Mouse (Mus musculus) activated CD4-positive, CD25-positive, alpha-beta regulatory T cell, adult 9 weeks (primary cell): Measurements from ENCODE around the gene Prpf18. TPM values are rescaled to one million over a fixed set of nuclear protein-coding genes. Genes with fewer than 3 reads are reported as not detected.

Source experiments
- polyA plus RNA-seq: library from polyadenylated mRNA; unstranded; fragments of 100-300 nt; shearing (Covaris generic); gene quantifications from one replicate; pipeline ENCODE4 v1.2.1, GENCODE M21; 2017

Prpf18 gene
- polyA plus RNA-seq: 91.1 TPM

DNA sequence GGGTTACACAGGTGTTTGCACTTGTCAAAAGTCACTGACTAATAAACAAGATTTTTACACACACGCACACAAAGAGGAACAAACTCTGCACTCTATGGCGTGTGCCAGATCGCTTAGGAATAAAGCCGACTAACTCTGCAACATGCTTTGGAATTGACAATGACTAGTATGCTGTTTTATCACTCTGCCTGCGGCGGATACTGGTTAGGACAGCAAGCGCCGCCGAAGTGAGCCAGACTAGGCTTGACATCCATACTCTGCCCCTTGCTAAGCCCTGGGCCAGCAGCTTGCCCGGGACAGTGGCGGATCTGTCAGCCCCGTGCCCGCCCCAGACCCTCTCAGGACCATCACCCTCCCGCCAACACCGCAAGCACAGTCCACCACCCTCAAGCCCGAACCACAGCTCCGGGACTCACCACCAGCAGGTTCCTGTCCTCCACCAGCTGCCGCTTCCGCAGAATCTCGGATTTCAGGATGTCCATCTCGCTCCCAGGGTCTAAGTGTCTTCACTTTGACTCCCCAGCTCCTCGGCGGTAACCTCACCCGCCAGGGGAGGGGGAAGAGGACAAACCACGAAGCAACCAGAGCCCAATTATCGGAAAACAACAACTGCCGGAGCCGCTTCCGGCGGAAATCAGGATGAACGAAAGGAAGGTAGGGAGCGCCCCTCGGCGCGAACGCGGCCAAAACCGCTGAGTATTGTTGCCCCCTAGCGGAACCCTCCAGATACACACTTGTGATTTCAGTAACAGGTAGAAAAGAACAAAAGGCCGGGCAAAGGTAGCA is at the start of gene Prpf18:
Gene Prpf18 (minus strand): TSS at position 614 of the 786 bp plus-strand sequence.

Other genes starting within 250 kb of the Prpf18 start
- not detected for gene Bend7, start 65.7 kb upstream of the Prpf18 start, polyA plus RNA-seq
- 31.8 TPM for gene Sephs1, start 229.5 kb upstream of the Prpf18 start, polyA plus RNA-seq